Mouse (Mus musculus) stomach, postnatal 0 days (tissue): Measurements from ENCODE around the gene Usp43. TPM values are rescaled to one million over a fixed set of nuclear protein-coding genes. Genes with fewer than 3 reads are reported as not detected.

Experiments used
- ATAC-seq: fragments of 200-750 bp; cut with Nextera tagmentation; 2 replicates; pipeline ENCODE4 v1.8.0; 2017; ENCODE audit not compliant: low FRiP score, low TSS enrichment
- DNase-seq: peaks from one replicate; pipeline ENCODE4 v3.0.0-alpha.2; 2016; ENCODE audit warnings: low spot score
- H3K27ac ChIP-seq: fragments of 300-500 bp; sonication (generic); replicated peaks from 2 replicates; pipeline ENCODE4 v1.5.1; 2014; ENCODE audit warnings: mild to moderate bottlenecking, control low read depth
- H3K27me3 ChIP-seq: fragments of 300-500 bp; sonication (generic); 2 replicates; pipeline ENCODE4 v1.6.1; 2014; ENCODE audit warnings: low read length; ENCODE audit not compliant: control insufficient read depth, insufficient read depth
- H3K36me3 ChIP-seq: fragments of 300-500 bp; sonication (generic); 2 replicates; pipeline ENCODE4 v1.6.1; 2014; ENCODE audit warnings: low read length, mixed read lengths; ENCODE audit not compliant: control insufficient read depth, insufficient read depth
- H3K4me1 ChIP-seq: fragments of 300-500 bp; sonication (generic); replicated peaks from 2 replicates; pipeline ENCODE4 v1.6.1; 2014; ENCODE audit warnings: antibody characterized with exemption; ENCODE audit not compliant: control insufficient read depth, insufficient read depth
- H3K4me2 ChIP-seq: fragments of 300-500 bp; sonication (generic); replicated peaks from 2 replicates; pipeline ENCODE4 v1.6.1; 2014; ENCODE audit warnings: low read depth, mild to moderate bottlenecking, control low read depth, moderate library complexity
- H3K4me3 ChIP-seq: fragments of 300-500 bp; sonication (generic); 2 replicates; pipeline ENCODE4 v1.5.1; 2014; ENCODE audit warnings: low read depth, low read length, control low read depth
- H3K9ac ChIP-seq: fragments of 300-500 bp; sonication (generic); 2 replicates; pipeline ENCODE4 v1.6.1; 2014; ENCODE audit warnings: mild to moderate bottlenecking, low read length, control low read depth, mixed read lengths
- H3K9me3 ChIP-seq: fragments of 300-500 bp; sonication (generic); 2 replicates; pipeline ENCODE4 v1.6.1; 2016; ENCODE audit warnings: low read length; ENCODE audit not compliant: control insufficient read depth
- CTCF ChIP-seq: IDR thresholded peaks from 2 replicates; pipeline ENCODE4 v1.5.1; 2016; ENCODE audit warnings: antibody characterized with exemption, low read depth, mild to moderate bottlenecking, moderate library complexity
- EP300 ChIP-seq: optimal IDR thresholded peaks from 2 replicates; pipeline ENCODE3; 2016; ENCODE audit warnings: antibody characterized with exemption
- whole genome bisulfite sequencing: fragments of 180-500 bp; shearing (Covaris S2); extraction: QIAGEN DNeasy Blood & Tissue Kit; methylation state at CpG from one replicate; pipeline ENCODE4 v1.1.7; 2014; 5-methylcytosine and 5-hydroxymethylcytosine counted together
- polyA plus RNA-seq: library from polyadenylated mRNA; unstranded; fragments of >200 nt; fragmentation: Nextera tagmentation; extraction: Ambion mirVana; gene quantifications from 2 replicates; pipeline ENCODE4 v1.2.1, GENCODE M21; 2015

Gene Usp43
- polyA plus RNA-seq, 1 experiment from 2014 or later: 2.0 TPM

- 74% methylated on average over 13 of the region's 13 CpGs for WGBS
- Histone ChIP-seq H3K27me3 (no peaks in the 10 kb centered on the region), H3K4me2 (no peak overlapping the region), H3K9me3 (no peaks in the 10 kb centered on the region), H3K27ac (no peak overlapping the region), H3K4me3 (no peak overlapping the region), H3K4me1 (no peaks in the 10 kb centered on the region), H3K9ac (no peak overlapping the region), H3K36me3 (no peaks in the 10 kb centered on the region)
- ATAC-seq (peak; percentile 43; the same call in 1 of the 2 replicates), DNase-seq (peak; percentile 81)
- TF ChIP-seq CTCF: no peak
- no peak for TF ChIP-seq EP300
These were observed 3.0 kb upstream of the Usp43 start for GRCm38 (mm10) chr11:67925000-67925399.

DNA sequence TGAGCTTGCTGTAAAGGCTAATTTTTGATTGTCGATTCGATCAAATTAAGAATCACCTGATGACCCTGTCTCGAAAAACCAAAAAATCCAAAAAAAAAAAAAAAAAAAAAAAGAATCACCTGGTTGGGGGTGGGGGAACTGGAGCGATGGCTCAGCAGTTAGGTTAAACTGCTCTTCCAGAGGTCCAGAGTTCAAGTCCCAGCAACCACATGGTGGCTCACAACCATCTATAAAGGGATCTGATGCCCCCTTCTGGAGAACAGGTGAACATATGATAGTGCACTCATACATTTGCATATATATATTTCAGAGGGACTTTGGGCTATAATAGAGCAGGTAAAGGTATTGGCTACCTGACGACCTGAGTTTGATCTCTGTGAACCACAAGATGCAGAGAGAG is 1.8 kb upstream of the Usp43 start:
- 94% methylated on average over 5 of the region's 5 CpGs for WGBS
- H3K27me3 ChIP-seq: no peaks in the 10 kb centered on the region
- TF ChIP-seq CTCF (peak; percentile 55), EP300 (no peak)
- no peak overlapping the region for H3K4me2 ChIP-seq
- no peaks in the 10 kb centered on the region for H3K36me3 ChIP-seq
- no peak overlapping the region for H3K9ac ChIP-seq
- H3K4me3 ChIP-seq: no peak overlapping the region
- ATAC-seq (no peak), DNase-seq (no peak)
- no peaks in the 10 kb centered on the region for H3K4me1 ChIP-seq
- H3K27ac ChIP-seq: no peak overlapping the region
- no peaks in the 10 kb centered on the region for H3K9me3 ChIP-seq

DNA sequence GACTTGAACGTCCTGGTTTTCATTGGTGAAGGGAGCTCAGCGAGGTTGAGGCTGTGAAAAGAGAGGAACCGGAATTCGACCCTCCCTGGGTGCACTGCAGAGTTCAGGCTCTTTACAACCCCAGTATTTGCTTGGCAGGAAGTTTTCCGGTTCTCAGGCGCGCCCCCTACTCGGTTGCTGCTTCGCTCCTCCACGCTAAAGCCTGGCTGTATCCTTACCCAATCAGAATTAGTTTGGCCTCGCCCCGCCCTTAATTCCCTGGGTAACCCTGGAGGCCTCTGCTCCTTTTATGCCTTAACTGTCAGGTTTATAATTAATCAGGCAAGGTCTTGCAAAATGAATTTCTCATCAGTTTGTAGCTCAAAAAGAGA is 787 bp upstream of the Usp43 start:
- Histone ChIP-seq H3K4me2 (peak overlapping the region; percentile 99), H3K36me3 (no peaks in the 10 kb centered on the region), H3K9me3 (no peaks in the 10 kb centered on the region), H3K27ac (peak overlapping the region; percentile 92), H3K4me3 (peak overlapping the region; percentile 64), H3K9ac (peak overlapping the region; percentile 75), H3K27me3 (no peaks in the 10 kb centered on the region), H3K4me1 (no peaks in the 10 kb centered on the region)
- ATAC-seq: peak; percentile 51
- under 1% methylated on average over 12 of the region's 12 CpGs for WGBS
- TF ChIP-seq CTCF (peak; percentile 61), EP300 (no peak)
- peak; percentile 82 for DNase-seq

DNA sequence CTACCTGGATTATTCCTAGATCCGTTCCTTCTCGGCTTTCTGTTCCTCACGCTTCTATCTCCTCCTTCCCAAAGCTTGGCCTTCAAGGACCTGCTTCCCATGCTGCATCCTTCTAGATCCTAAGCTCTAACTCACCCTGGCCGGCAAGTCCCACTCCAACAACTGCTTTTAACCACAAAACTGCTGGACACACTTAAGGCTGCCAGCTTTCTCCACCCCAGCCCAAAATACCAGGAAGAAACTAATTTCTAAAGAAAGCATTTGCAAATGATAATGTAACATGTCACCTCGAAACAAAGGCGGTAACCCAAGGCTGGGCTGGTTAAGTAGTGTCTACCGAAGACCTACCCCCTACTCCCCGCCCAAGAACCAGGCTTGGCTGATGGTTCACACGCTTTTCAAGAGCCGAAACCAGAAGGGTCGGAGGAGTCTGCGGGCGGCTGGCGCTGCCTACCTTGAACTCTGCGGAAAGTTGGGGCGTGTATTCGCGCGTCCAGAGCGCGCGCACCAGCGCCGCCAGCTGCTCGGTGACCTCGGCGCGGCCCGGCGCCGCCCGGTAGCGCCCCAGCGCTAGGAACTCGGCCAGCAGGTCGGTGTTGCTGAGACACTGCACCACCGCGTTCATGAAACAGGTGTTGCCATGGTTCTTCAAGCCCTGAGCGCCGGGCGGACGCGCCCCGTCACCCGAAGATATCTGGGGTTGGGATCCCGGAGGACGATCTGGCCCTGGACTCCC is 694 bp downstream of the Usp43 start:
- no peaks in the 10 kb centered on the region for H3K4me1 ChIP-seq
- ATAC-seq (peak; percentile 70), DNase-seq (peak; percentile 81)
- H3K4me3 ChIP-seq: peak overlapping the region; percentile 64
- peak; percentile 21; the same call in 1 of the 2 replicates for TF ChIP-seq CTCF
- no peak for TF ChIP-seq EP300
- no peaks in the 10 kb centered on the region for H3K27me3 ChIP-seq
- H3K9ac ChIP-seq: peak overlapping the region; percentile 75
- peak overlapping the region; percentile 99 for H3K4me2 ChIP-seq
- 4% methylated on average over 47 of the region's 47 CpGs for WGBS
- peak overlapping the region; percentile 96 for H3K27ac ChIP-seq
- H3K9me3 ChIP-seq: no peaks in the 10 kb centered on the region
- H3K36me3 ChIP-seq: no peaks in the 10 kb centered on the region

DNA sequence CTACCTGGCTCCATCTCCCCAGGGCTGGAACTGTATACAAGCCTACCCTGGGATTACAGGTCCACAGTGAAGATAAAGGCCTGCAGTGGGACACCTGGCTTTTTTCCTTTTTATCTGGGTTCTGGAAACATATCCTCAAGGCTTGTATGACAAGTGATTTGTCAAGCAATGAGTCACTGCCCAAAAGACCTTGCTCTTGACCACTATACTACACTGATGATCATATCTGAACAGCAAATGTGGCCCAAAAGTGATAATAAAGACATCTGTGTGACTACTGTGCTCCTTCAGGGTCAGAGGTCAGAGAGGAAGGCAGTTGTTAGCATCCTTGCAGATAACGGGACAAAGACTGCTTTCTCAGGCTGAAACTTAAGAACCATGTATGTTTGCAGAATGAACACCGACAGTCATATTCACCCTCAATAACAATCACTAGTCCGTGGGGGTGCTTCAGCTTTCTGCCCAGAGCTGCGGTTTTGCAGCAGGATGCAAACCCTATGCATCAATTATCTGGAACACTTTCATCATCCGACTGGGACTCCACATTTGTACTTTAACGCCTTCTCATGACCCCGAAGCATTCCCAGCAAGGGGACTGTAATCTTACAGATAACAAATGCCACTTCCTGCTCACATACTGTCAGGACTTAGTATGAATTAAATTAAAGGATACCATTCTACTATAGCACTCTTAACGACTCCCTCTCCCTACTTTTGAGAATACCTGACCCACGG is 1.6 kb downstream of the Usp43 start:
- no peak for TF ChIP-seq CTCF
- TF ChIP-seq EP300: no peak
- 40% methylated on average over 9 of the region's 9 CpGs for WGBS
- H3K4me2 ChIP-seq: peak overlapping the region; percentile 99
- H3K4me1 ChIP-seq: no peaks in the 10 kb centered on the region
- no peaks in the 10 kb centered on the region for H3K9me3 ChIP-seq
- H3K27me3 ChIP-seq: no peaks in the 10 kb centered on the region
- ATAC-seq (no peak), DNase-seq (no peak)
- H3K4me3 ChIP-seq: peak overlapping the region; percentile 64
- H3K9ac ChIP-seq: no peak overlapping the region
- H3K36me3 ChIP-seq: no peaks in the 10 kb centered on the region
- H3K27ac ChIP-seq: no peak overlapping the region

- ATAC-seq: no peak
- Histone ChIP-seq H3K27me3 (no peaks in the 10 kb centered on the region), H3K4me3 (no peak overlapping the region), H3K36me3 (no peaks in the 10 kb centered on the region), H3K4me1 (no peaks in the 10 kb centered on the region), H3K9ac (no peak overlapping the region), H3K4me2 (no peak overlapping the region), H3K27ac (no peak overlapping the region), H3K9me3 (no peaks in the 10 kb centered on the region)
- DNase-seq: no peak
- no peak for TF ChIP-seq CTCF
- no peak for TF ChIP-seq EP300
- 50% methylated on average over 5 of the region's 5 CpGs for WGBS
These were observed 2.4 kb downstream of the Usp43 start for GRCm38 (mm10) chr11:67919593-67919992.
